In genomic region chr17:12276496-12277200, GRCm38 (mm10) we compare ENCODE assay signal across 26 mouse cellular contexts. TPM values are rescaled to one million over a fixed set of nuclear protein-coding genes. Genes with fewer than 3 reads are reported as not detected.
DNase-seq lines count a peak whose midpoint lies in the region; ATAC-seq lines count a peak whose summit lies in the region.
"Had no signal": no experiment of that assay in that cellular context is flagged by ENCODE, and none has a peak within 500 bp of the region (broad histone marks: within the 10 kb centered on the region; RNA-seq: fewer than 3 reads in every experiment).

No protein-coding gene starts in this region.

- H3K27me3 ChIP-seq in embryonic facial prominence, embryonic 14.5 days (replicated peaks; ENCODE audit: control insufficient read depth, insufficient read depth, low read length) = no peaks in the 10 kb centered on the region
- no peaks in the 10 kb centered on the region for H3K27me3 ChIP-seq in embryonic facial prominence, embryonic 10.5 days (replicated peaks; ENCODE audit: low read depth, poor library complexity, severe bottlenecking)
- no peaks in the 10 kb centered on the region for H3K27me3 ChIP-seq in megakaryocyte, embryonic 14.5 days (replicated peaks)
- H3K27me3 ChIP-seq: embryonic facial prominence, embryonic 15.5 days; heart, embryonic 13.5 days; liver, embryonic 13.5 days; midbrain, embryonic 15.5 days; Patski had no signal

- H3K27ac ChIP-seq in embryonic facial prominence, embryonic 14.5 days (replicated peaks; ENCODE audit: low read depth, low read length) = no peak overlapping the region
- no peak overlapping the region for H3K27ac ChIP-seq in embryonic facial prominence, embryonic 10.5 days (replicated peaks)
- H3K27ac ChIP-seq: embryonic facial prominence, embryonic 15.5 days; heart, adult 2 months; heart, embryonic 13.5 days; hindbrain, embryonic 14.5 days; liver, embryonic 13.5 days; midbrain, embryonic 10.5 days; midbrain, embryonic 15.5 days had no signal

- H3K4me1 ChIP-seq in embryonic facial prominence, embryonic 14.5 days (ENCODE audit: control insufficient read depth, insufficient read depth, low read length) = peaks cover 10% of the 10 kb centered on the region
- no peaks in the 10 kb centered on the region for H3K4me1 ChIP-seq in embryonic facial prominence, embryonic 10.5 days
- peaks cover 20% of the 10 kb centered on the region for H3K4me1 ChIP-seq in megakaryocyte, embryonic 14.5 days
- H3K4me1 ChIP-seq: midbrain, embryonic 10.5 days; midbrain, embryonic 15.5 days had no signal

- no peak overlapping the region for H3K9ac ChIP-seq in embryonic facial prominence, embryonic 14.5 days (ENCODE audit: low read depth, low read length)
- H3K9ac ChIP-seq: embryonic facial prominence, embryonic 15.5 days; heart, embryonic 13.5 days; hindbrain, embryonic 14.5 days; liver, embryonic 13.5 days; midbrain, embryonic 15.5 days had no signal

- H3K4me2 ChIP-seq in embryonic facial prominence, embryonic 14.5 days (ENCODE audit: low read depth, low read length) = no peak overlapping the region
- H3K4me2 ChIP-seq: embryonic facial prominence, embryonic 15.5 days; heart, embryonic 13.5 days; hindbrain, embryonic 14.5 days; liver, embryonic 13.5 days; midbrain, embryonic 15.5 days had no signal

- ATAC-seq in embryonic facial prominence, embryonic 14.5 days (ENCODE audit: low read depth) = no peak
- ATAC-seq in frontal cortex, adult (ENCODE audit: low TSS enrichment) = peak; percentile 38; the same call in 1 of the 2 replicates
- no peak for ATAC-seq in megakaryocyte, adult 5-6 weeks (ENCODE audit: poor library complexity, severe bottlenecking)
- ATAC-seq: intestine, postnatal 0 days; lung, postnatal 0 days; midbrain, embryonic 15.5 days had no signal

- 73% methylated on average over 11 of the region's 11 CpGs for WGBS in embryonic facial prominence, embryonic 14.5 days
- 92% methylated on average over 11 of the region's 11 CpGs for WGBS in embryonic facial prominence, embryonic 10.5 days

- H3K36me3 ChIP-seq in embryonic facial prominence, embryonic 14.5 days (ENCODE audit: control insufficient read depth, insufficient read depth, low read length) = peaks cover 29% of the 10 kb centered on the region
- H3K36me3 ChIP-seq in embryonic facial prominence, embryonic 10.5 days (replicated peaks) = peaks cover 46% of the 10 kb centered on the region
- H3K36me3 ChIP-seq in megakaryocyte, embryonic 14.5 days (replicated peaks; ENCODE audit: low read length) = peaks cover 62% of the 10 kb centered on the region

- DNase-seq in embryonic facial prominence, embryonic 14.5 days (ENCODE audit: low spot score) = peak; percentile 40
- no peak for DNase-seq in embryonic facial prominence, embryonic 10.5 days (ENCODE audit: low spot score)
- no peak for DNase-seq in frontal cortex, postnatal 36 days (ENCODE audit: low spot score in 2 of 2)
- DNase-seq in spleen, postnatal 36 days (ENCODE audit: low spot score in 2 of 2) = no peak
- no peak for DNase-seq in adrenal gland, postnatal 10 days
- DNase-seq: gastrocnemius, postnatal 36 days; heart, adult 2 months; heart, postnatal 10 days; kidney, postnatal 25 days; liver, embryonic 13.5 days; lung, adult 18-20 months; lung, postnatal 4 days; right cerebral cortex, postnatal 4 days; thymus, adult 2 months; thymus, postnatal 36 days had no signal

- no peak overlapping the region for H3K4me3 ChIP-seq in embryonic facial prominence, embryonic 14.5 days (ENCODE audit: low read depth, low read length)
- no peak overlapping the region for H3K4me3 ChIP-seq in embryonic facial prominence, embryonic 10.5 days
- H3K4me3 ChIP-seq in megakaryocyte, embryonic 14.5 days (replicated peaks) = peak overlapping the region; percentile 0
- H3K4me3 ChIP-seq: embryonic facial prominence, embryonic 15.5 days; heart, adult 2 months; heart, embryonic 13.5 days; liver, embryonic 13.5 days; midbrain, embryonic 10.5 days; midbrain, embryonic 15.5 days had no signal

- no peaks in the 10 kb centered on the region for H3K9me3 ChIP-seq in embryonic facial prominence, embryonic 14.5 days (ENCODE audit: control insufficient read depth, low read length)
- H3K9me3 ChIP-seq in embryonic facial prominence, embryonic 10.5 days = no peaks in the 10 kb centered on the region
- H3K9me3 ChIP-seq in megakaryocyte, embryonic 14.5 days = no peaks in the 10 kb centered on the region
- H3K9me3 ChIP-seq: embryonic facial prominence, embryonic 15.5 days; heart, embryonic 13.5 days; liver, embryonic 13.5 days; midbrain, embryonic 10.5 days; midbrain, embryonic 15.5 days had no signal

RNA-seq across cellular contexts. Expression of gene Map3k4, which starts 41.9 kb away (rescaled TPM):
- polyA plus RNA-seq in embryonic facial prominence, embryonic 14.5 days (2014; fragmentation: Nextera tagmentation; extraction: Ambion mirVana) = 29.5 and 34.2 TPM in 2 replicates
- polyA plus RNA-seq in embryonic facial prominence, embryonic 10.5 days (2016; fragmentation: Nextera tagmentation; extraction: Ambion mirVana) = 49.1 and 51.4 TPM in 2 replicates
- 4.9 and 34.0 TPM in 2 replicates for polyA plus RNA-seq in megakaryocyte, embryonic 14.5 days (2012; ENCODE audit: insufficient read depth, low replicate concordance)
- total RNA-seq in megakaryocyte, adult 5-6 weeks (2015) = 10.4 and 11.3 TPM in 2 replicates
- total RNA-seq in megakaryocyte, adult 5-6 weeks (2017) = 19.9 and 22.0 TPM in 2 replicates
- total RNA-seq in adrenal gland, postnatal 10 days (2021) = 10 to 100 TPM; 21.1 to 29.4 TPM
